Mouse (Mus musculus) spleen, adult 2 months (tissue): ENCODE data around the gene Gm10190.
A peak's percentile ranks its signal among the peaks of the same experiment; 100 is the strongest.

Experiments used
- CTCF ChIP-seq: fragments of 200-500 bp; IDR thresholded peaks from 2 replicates; pipeline ENCODE4 v1.5.1; 2011; ENCODE audit warnings: mild to moderate bottlenecking, inconsistent platforms; ENCODE audit not compliant: insufficient read depth, insufficient read length, insufficient replicate concordance; ENCODE audit errors: extremely low read depth
- POLR2A ChIP-seq: fragments of 200-500 bp; IDR thresholded peaks from 2 replicates; pipeline ENCODE4 v1.6.1; 2011; ENCODE audit warnings: low read depth, low read length, inconsistent platforms

DNA sequence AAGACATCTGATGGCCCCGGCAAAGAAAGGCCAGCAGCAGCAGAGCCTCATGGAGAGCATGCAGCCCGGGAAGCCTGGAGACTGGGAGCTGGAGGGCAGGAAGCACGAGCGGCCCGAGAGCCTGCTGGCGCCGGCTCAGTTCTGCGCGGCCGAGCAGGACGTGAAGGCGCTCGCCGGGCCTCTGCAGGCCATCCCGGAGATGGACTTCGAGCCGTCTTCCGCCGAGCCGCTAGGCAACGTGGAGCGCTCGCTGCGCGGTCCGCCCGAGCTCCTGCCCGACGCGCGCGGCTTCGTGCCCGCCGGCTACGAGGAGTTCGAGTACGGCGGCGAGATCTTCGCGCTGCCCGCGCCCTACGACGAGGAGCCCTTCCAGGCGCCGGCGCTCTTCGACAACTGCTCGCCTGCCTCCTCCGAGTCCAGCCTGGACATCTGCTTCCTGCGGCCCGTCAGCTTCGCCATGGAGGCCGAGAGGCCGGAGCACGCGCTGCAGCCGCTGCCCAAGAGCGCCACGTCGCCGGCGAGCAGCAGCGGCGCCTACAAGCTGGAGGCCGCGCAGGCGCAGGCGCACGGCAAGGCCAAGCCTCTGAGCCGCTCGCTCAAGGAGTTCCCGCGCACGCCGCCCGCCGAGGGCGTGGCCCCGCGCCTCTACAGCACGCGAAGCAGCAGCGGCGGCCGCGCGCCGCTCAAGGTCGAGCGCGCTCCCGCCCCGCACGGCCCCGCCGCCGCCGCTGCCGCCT lies at the start of gene Gm10190:
- TF ChIP-seq CTCF (no peak), POLR2A (peak; percentile 32)
